Mouse (Mus musculus) hindbrain, embryonic 10.5 days (tissue): ENCODE results near the gene Rab3c. TPM values are rescaled to one million over a fixed set of nuclear protein-coding genes. Genes with fewer than 3 reads are reported as not detected.

Experiments
- DNase-seq: peaks from one replicate; pipeline ENCODE4 v3.0.0-alpha.2; 2017; ENCODE audit warnings: low spot score
- H3K27ac ChIP-seq: fragments of 300-500 bp; sonication (generic); 2 replicates; pipeline ENCODE4 v1.5.1; 2016; ENCODE audit warnings: mild to moderate bottlenecking, moderate library complexity
- H3K27me3 ChIP-seq: fragments of 300-500 bp; sonication (generic); 2 replicates; pipeline ENCODE4 v1.6.1; 2016; ENCODE audit warnings: mild to moderate bottlenecking; ENCODE audit not compliant: poor library complexity, insufficient read depth, severe bottlenecking
- H3K36me3 ChIP-seq: fragments of 300-500 bp; sonication (generic); 2 replicates; pipeline ENCODE4 v1.6.1; 2016; ENCODE audit warnings: mild to moderate bottlenecking, moderate library complexity
- H3K4me1 ChIP-seq: fragments of 300-500 bp; sonication (generic); replicated peaks from 2 replicates; pipeline ENCODE4 v1.6.1; 2016; ENCODE audit warnings: mild to moderate bottlenecking
- H3K4me3 ChIP-seq: fragments of 300-500 bp; sonication (generic); 2 replicates; pipeline ENCODE4 v1.5.1; 2016; ENCODE audit warnings: mild to moderate bottlenecking, moderate library complexity
- H3K9me3 ChIP-seq: fragments of 300-500 bp; sonication (generic); 2 replicates; pipeline ENCODE4 v1.6.1; 2016; ENCODE audit warnings: mild to moderate bottlenecking, moderate library complexity
- WGBS: fragments of 180-500 bp; shearing (Covaris S2); methylation state at CpG from one replicate; pipeline ENCODE4 v1.1.7; 2016; 5-methylcytosine and 5-hydroxymethylcytosine counted together
- polyA plus RNA-seq: library from polyadenylated mRNA; unstranded; fragments of >200 nt; fragmentation: Nextera tagmentation; extraction: Ambion mirVana; gene quantifications from 2 replicates; pipeline ENCODE4 v1.2.1, GENCODE M21; 2016

The Rab3c gene
- polyA plus RNA-seq, 1 experiment from 2014 or later = 35.5 TPM

DNA sequence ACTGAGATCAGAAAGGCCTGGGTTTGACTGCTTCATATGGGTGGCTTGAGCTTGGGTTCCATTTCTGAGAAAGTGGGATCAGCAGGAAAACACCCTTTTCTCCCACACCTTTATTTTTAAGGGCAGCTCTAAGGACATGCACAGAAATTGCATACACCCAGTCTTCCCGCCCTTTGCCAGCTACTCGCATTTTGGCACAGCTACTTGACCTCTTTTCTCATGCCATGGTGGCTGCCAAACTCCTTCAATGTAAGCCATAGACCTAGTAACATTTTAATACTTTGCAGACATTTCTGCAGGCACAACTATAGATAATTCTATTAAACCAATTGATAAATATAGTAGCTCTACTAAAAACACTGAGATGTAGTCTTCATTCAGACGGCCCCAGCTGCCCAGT lies 164.5 kb downstream of the Rab3c start:
- no peak for DNase-seq
- no peaks in the 10 kb centered on the region for H3K36me3 ChIP-seq
- H3K27me3 ChIP-seq = no peaks in the 10 kb centered on the region
- H3K9me3 ChIP-seq = no peaks in the 10 kb centered on the region
- H3K4me1 ChIP-seq = peaks cover 26% of the 10 kb centered on the region
- H3K27ac ChIP-seq = peak overlapping the region; percentile 75
- 84% methylated on average over 3 of the region's 3 CpGs for WGBS
- H3K4me3 ChIP-seq = no peak overlapping the region

DNA sequence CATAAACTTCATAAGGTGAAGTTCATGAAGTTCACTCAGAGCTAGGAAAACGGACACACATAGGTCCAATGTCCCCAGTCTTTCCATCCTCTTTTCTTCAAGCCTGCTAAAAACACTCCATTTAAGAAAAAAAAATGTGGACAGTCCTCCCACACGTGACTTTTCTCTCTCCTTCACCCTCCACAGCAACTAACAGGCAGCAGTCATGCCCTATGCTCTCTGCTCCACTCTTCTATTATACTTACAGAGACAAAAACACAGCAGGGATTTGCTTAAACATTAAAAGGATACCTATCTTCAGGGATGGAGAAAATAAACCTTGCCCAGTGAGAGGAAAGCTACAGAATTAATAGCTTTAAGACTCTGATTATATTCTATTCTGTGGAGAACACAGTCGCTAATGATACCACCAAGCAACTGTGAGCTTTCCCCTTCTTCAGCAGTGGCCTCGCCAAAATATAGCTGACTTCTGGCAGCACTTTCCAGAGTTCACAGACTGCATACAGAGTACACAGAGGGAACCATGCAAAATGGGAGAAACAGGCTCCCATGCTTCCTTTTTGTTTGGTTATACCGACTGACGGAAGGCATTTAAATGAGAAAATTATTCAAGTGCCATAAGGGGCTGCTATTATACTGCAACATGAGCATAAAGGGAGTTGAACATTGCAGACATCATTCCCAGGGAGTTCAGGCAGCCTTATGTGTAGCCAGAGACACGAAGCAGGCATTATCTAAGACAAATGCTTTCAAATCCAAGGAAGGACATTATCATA lies 165.7 kb downstream of the Rab3c start:
- 33% methylated on average over 7 of the region's 7 CpGs for WGBS
- no peaks in the 10 kb centered on the region for H3K36me3 ChIP-seq
- peaks cover 26% of the 10 kb centered on the region for H3K4me1 ChIP-seq
- peak overlapping the region; percentile 79 for H3K27ac ChIP-seq
- peak; percentile 22 for DNase-seq
- H3K9me3 ChIP-seq = no peaks in the 10 kb centered on the region
- no peak overlapping the region for H3K4me3 ChIP-seq
- H3K27me3 ChIP-seq = no peaks in the 10 kb centered on the region

DNA sequence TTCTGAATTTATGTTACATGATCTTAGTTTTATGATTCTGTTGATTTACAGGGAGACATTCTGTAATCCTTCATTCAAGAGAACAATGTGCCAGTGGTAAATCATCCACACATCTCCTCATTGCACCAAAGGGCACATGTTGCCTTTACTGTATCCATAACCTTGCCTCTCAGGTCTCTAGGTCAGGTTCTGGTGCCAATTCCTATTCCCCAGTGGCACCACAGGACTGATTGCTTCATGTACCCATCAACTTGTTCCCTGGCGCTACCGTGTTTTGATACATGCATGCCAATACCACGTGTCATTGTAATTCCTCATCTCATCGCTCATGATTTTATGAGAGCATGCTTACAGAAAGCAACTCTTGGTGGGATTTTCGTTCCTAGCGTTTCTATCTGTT lies 167.1 kb downstream of the Rab3c start:
- Histone ChIP-seq H3K9me3 (no peaks in the 10 kb centered on the region), H3K36me3 (no peaks in the 10 kb centered on the region), H3K4me3 (no peak overlapping the region), H3K4me1 (peaks cover 26% of the 10 kb centered on the region), H3K27ac (peak overlapping the region; percentile 54; the same call in 1 of the 2 replicates), H3K27me3 (no peaks in the 10 kb centered on the region)
- WGBS = 95% methylated on average over 6 of the region's 6 CpGs
- DNase-seq = no peak

DNA sequence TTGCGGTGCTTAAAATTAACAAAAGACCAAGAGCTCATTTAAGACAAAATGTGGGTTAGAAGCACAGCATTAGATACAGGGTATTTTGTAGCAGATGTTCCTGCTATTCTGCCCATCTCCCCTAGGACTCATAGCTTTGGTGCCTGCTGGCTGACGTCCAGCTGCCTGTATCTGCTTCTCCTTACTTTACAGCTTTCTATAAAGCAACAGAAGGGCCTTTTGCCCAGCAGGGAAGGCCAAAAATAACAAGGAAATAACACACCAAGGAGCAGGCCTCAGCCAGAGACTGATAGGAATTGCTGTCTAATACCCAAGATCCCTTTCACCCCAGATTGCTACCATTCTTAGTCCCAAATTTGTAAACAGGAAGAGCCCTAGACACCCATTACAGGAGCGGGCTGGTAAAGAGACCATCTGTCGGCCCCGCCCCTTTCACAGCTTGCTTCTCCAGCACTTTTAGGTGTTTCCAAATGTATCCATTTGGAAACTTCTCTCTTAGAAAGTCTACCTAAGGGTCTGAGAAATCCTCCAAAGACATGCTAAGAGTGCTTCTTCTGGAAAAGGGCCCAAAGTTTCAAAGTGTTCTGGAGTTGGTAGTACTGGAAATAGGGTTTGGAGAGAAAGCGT lies 183.3 kb downstream of the Rab3c start:
- Histone ChIP-seq H3K27ac (no peak overlapping the region), H3K9me3 (no peaks in the 10 kb centered on the region), H3K4me1 (peaks cover 24% of the 10 kb centered on the region), H3K4me3 (no peak overlapping the region), H3K36me3 (no peaks in the 10 kb centered on the region), H3K27me3 (no peaks in the 10 kb centered on the region)
- no peak for DNase-seq
- 81% methylated on average over 6 of the region's 6 CpGs for WGBS

DNA sequence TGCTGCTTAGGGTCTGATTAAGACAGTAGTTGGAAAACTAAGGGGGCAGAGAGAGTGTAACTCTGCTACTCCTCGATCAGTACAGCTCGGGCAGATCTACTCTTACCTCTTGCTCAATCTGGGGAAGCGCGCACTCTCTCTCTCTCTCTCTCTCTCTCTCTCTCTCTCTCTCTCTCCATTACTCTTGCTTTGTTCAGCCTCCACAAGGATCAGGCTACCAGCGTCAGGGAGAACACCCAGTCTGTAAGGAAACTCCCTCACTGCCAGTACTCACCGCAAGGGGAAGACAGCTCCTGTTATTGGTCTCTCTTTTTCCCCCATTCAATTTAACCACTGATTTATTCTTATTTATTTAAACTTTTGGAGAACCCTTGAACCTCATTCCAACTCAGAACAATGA lies 185.8 kb downstream of the Rab3c start:
- WGBS = 79% methylated on average over 6 of the region's 6 CpGs
- Histone ChIP-seq H3K4me1 (peaks cover 24% of the 10 kb centered on the region), H3K27ac (peak overlapping the region; percentile 26; the same call in 1 of the 2 replicates), H3K36me3 (no peaks in the 10 kb centered on the region), H3K4me3 (no peak overlapping the region), H3K27me3 (no peaks in the 10 kb centered on the region), H3K9me3 (no peaks in the 10 kb centered on the region)
- no peak for DNase-seq

DNA sequence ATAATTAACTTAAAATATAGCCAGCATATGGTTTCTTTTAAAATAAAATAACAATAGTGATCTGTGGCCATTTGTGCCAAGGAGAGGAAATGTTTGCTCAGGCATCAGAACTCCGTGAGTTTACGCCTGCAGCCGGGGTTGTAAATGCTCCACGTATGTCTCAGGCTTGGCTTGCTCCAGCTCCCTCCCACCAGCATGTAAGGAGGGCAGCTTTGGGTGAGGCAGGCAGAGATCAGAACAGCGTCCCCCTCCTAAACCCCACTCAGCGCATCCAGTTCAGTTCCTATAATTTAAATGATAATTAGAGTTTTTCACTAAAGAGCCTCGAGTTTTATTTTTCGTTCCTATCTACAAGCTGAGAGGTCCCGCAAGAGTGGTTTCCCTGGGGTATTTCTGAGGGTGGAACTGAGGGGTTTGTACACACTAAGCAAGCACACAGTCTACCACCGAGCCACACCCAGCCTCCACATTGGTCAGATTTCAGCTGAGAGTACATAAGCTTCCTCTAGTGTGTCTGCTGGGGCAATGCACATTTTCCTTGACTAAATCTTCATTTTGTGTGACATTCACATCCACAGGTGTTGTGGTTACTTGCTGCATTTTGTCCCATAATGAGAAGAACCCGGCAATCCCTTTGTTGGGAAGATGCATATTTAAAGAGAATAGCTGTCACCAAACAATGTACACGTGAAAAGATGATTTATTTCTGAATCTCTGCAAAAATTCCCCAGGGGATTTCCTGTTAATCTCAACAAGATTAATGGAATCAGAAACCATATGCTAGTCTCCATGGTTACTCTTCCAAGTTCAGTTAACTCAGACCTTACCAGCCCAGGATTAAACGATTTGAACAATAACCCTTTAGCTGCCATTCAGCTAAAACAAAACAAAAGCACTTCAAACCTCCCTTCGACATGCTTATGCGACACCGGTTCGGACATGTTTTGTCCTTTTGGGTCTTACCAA lies 186.8 kb downstream of the Rab3c start:
- Histone ChIP-seq H3K9me3 (no peaks in the 10 kb centered on the region), H3K4me3 (no peak overlapping the region), H3K36me3 (no peaks in the 10 kb centered on the region), H3K27ac (peak overlapping the region; percentile 59; the same call in 1 of the 2 replicates), H3K4me1 (peaks cover 19% of the 10 kb centered on the region), H3K27me3 (no peaks in the 10 kb centered on the region)
- WGBS = 75% methylated on average over 17 of the region's 17 CpGs
- no peak for DNase-seq

DNA sequence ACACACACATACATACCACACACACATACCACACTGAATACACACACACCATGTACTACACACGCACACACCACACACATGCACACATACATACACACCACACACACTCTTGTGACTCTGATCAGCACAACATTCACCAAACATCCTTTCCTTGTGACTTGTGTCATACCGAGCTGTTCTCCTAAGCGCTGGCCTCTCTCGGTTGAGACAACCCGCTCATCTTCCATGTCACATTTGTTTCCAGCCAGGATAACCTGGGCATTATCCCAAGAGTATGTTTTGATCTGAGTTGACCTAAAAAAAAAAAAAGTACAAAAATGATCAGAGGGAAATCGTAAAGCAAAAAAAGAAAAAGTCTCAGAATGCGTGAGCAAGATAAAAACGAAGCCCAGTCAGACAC lies 196.8 kb downstream of the Rab3c start:
- H3K4me1 ChIP-seq = no peaks in the 10 kb centered on the region
- H3K9me3 ChIP-seq = no peaks in the 10 kb centered on the region
- H3K36me3 ChIP-seq = no peaks in the 10 kb centered on the region
- WGBS = 94% methylated on average over 8 of the region's 8 CpGs
- H3K27me3 ChIP-seq = no peaks in the 10 kb centered on the region
- H3K27ac ChIP-seq = no peak overlapping the region
- H3K4me3 ChIP-seq = no peak overlapping the region
- DNase-seq = no peak

DNA sequence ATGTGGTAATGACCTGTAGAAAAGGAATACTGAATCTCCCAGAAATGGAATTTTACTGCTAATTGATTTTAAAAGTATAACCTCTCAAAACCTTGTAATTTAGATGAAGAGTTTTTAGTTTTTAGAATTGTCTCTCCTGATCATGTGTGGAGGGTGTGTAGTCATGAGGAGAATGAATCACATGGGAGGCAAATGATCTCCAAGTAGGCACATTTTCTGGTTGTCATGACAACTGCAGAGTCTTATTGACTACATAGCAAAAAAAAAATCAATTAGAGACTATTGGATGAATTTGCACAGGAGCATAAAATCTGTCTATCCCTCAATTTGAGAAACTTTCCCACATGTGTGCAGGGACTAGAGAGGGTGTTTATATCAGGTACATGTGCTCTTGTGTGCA lies 199.6 kb downstream of the Rab3c start:
- H3K4me1 ChIP-seq = no peaks in the 10 kb centered on the region
- H3K27ac ChIP-seq = no peak overlapping the region
- DNase-seq = no peak
- no peak overlapping the region for H3K4me3 ChIP-seq
- H3K36me3 ChIP-seq = no peaks in the 10 kb centered on the region
- H3K27me3 ChIP-seq = no peaks in the 10 kb centered on the region
- H3K9me3 ChIP-seq = no peaks in the 10 kb centered on the region

DNA sequence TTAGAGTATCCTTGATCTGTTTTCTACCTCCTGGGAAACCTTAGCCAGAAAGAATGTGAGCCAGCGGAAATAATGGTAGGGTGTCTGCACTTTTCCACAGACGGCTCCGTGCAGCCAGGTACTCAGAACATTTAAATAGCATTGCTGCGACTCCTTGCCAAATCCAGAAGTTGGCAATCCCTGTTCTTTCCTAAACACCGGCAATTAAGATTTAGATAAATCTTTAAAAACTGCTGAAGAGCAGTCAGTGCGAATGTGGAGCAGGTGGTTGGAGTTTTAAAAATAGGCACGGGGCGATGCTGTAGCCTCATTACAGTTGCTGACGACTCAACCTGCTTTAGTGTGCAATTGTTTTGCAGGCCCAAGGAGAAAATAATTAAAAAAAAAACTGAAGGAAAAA lies 205.2 kb downstream of the Rab3c start:
- Histone ChIP-seq H3K9me3 (no peaks in the 10 kb centered on the region), H3K4me1 (0 out of 2 replicates have a peak, but pooled peaks cover 4% of the 10 kb centered on the region), H3K27ac (no peak overlapping the region), H3K27me3 (no peaks in the 10 kb centered on the region), H3K36me3 (no peaks in the 10 kb centered on the region), H3K4me3 (no peak overlapping the region)
- 95% methylated on average over 9 of the region's 9 CpGs for WGBS
- no peak for DNase-seq

DNA sequence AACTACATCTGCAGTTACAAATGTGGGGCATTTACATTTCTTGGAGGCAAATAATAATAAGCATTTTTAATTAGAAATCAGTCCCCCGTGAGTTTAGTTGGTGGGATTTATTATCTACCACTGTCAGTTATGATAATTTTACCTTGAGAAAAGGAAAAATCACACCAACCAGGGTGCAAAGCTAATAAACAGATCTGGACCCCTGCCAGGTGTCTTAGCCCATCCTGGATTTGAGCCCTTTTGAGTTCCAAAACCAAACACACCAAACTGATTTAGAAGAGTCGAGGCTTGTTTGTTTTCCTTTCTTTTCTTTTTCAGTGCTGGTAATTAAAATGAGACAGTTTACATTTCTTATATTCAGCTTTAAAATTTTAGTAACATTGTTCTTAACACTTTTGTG lies 206.6 kb downstream of the Rab3c start:
- no peaks in the 10 kb centered on the region for H3K27me3 ChIP-seq
- no peak for DNase-seq
- H3K4me1 ChIP-seq = 0 out of 2 replicates have a peak, but pooled peaks cover 4% of the 10 kb centered on the region
- no peak overlapping the region for H3K4me3 ChIP-seq
- 82% methylated on average over 2 of the region's 2 CpGs for WGBS
- no peaks in the 10 kb centered on the region for H3K9me3 ChIP-seq
- H3K36me3 ChIP-seq = no peaks in the 10 kb centered on the region
- H3K27ac ChIP-seq = no peak overlapping the region

DNA sequence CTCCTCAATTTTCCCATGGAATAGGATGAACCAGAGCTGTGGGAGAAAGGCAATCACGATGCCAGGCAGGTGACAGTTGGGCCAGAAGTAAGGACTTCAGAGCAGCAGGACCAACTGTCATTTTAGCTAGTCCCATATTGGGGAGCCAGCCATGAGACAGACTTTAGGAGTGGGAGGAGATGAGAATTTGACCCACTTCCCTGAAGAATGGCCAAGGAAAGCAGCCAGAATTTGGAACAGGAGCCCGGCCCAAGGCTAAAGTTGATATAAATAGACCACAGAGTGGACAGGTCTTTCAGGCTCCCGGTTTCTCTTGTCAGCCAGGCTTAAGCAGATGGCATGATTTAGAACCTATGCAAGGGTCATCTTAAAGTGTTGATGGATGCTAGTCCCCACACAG lies 213.6 kb downstream of the Rab3c start:
- Histone ChIP-seq H3K4me1 (peaks cover 11% of the 10 kb centered on the region), H3K27ac (no peak overlapping the region), H3K36me3 (no peaks in the 10 kb centered on the region), H3K27me3 (no peaks in the 10 kb centered on the region), H3K4me3 (no peak overlapping the region), H3K9me3 (no peaks in the 10 kb centered on the region)
- DNase-seq = no peak
- WGBS = 85% methylated on average over 3 of the region's 3 CpGs

DNA sequence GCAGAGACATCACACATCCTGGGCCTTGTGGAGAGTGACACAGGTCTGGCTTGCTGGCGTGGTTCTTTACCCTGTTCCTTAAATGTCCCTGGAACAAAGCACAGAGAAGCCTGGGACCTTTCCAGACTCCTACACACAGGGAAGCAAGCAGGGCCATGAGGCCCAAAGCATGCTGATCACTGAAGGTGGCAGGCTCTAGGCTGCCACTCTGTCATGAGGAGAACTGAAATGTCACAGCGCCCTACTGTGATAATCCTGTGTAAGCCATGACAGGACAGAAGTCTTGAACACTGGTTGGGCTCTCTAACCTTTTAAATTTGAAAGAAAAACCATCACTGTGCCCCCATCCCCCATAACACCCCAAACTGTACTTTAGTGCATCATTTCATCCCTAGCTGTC lies 214.1 kb downstream of the Rab3c start:
- WGBS = 88% methylated on average over 2 of the region's 2 CpGs
- Histone ChIP-seq H3K9me3 (no peaks in the 10 kb centered on the region), H3K4me3 (no peak overlapping the region), H3K27me3 (no peaks in the 10 kb centered on the region), H3K4me1 (peaks cover 11% of the 10 kb centered on the region), H3K27ac (no peak overlapping the region), H3K36me3 (no peaks in the 10 kb centered on the region)
- DNase-seq = no peak
